Mouse (Mus musculus) heart, postnatal 0 days (tissue): ENCODE results near the gene Aamp.

Experiments used
- CTCF ChIP-seq: IDR thresholded peaks from 2 replicates; pipeline ENCODE4 v1.5.1; 2016; ENCODE audit warnings: antibody characterized with exemption, control low read depth, low read depth
- EP300 ChIP-seq: IDR thresholded peaks from 2 replicates; pipeline ENCODE4 v1.6.1; 2016; ENCODE audit warnings: antibody characterized with exemption, low read depth

DNA sequence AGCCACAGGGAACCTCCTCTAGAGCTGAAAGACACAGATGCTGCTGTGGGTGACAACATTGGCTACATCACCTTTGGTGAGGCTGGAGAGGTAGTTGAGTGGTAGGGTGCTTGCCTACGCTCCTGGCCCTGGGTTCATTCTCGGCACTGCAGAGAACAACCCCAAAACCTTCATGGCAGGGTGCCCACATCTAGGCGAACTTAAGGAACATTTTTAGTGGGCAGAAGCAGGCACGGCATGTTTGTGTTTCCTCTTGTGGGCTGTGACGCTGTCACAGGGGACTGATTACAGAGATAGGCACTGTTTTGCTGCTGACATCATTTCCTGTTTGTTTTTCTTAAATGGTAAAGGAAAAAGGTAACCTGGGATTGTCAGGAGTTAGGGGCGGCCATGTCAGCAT, 22.0 kb downstream of the Aamp start:
- no peak for TF ChIP-seq EP300
- TF ChIP-seq CTCF: no peak
